Mouse (Mus musculus) ES-E14 (cell line): ENCODE measurements around the gene Dlgap4. TPM values are rescaled to one million over a fixed set of nuclear protein-coding genes. Genes with fewer than 3 reads are reported as not detected.

ENCODE experiments used
- DNase-seq: peaks from one replicate; pipeline ENCODE4 v3.0.0-alpha.2; 2013; ENCODE audit warnings: low read depth, low spot score
- H3K27ac ChIP-seq: 2 replicates; pipeline ENCODE4 v1.5.1; 2012; ENCODE audit warnings: low read depth, mild to moderate bottlenecking, low read length, moderate library complexity, mixed read lengths; ENCODE audit not compliant: poor library complexity, insufficient read depth, severe bottlenecking
- H3K36me3 ChIP-seq: 2 replicates; pipeline ENCODE4 v1.6.1; 2012; ENCODE audit warnings: mild to moderate bottlenecking, low read length, moderate library complexity, mixed read lengths; ENCODE audit not compliant: control insufficient read depth, poor library complexity, insufficient read depth, severe bottlenecking
- H3K4me1 ChIP-seq, 2 experiments: fragments of 150-350 bp in 1 of 2; sonication (generic) in 1 of 2; 2 replicates each; pipeline ENCODE4 v1.6.1; 2012; ENCODE audit warnings: low read length in 2 of 2, mild to moderate bottlenecking in 1 of 2, mixed read lengths in 1 of 2; ENCODE audit not compliant: control insufficient read depth in 2 of 2, insufficient read depth in 2 of 2, poor library complexity in 1 of 2
- H3K4me3 ChIP-seq, 2 experiments: fragments of 150-350 bp in 1 of 2; sonication (generic) in 1 of 2; 2 replicates each; pipeline ENCODE4 v1.5.1; 2012; ENCODE audit warnings: low read length in 2 of 2, low read depth in 1 of 2, mild to moderate bottlenecking in 1 of 2, mixed read lengths in 1 of 2; ENCODE audit not compliant: insufficient read depth in 1 of 2, poor library complexity in 1 of 2, severe bottlenecking in 1 of 2
- H3K9ac ChIP-seq: 2 replicates; pipeline ENCODE4 v1.6.1; 2012; ENCODE audit warnings: low read depth, mild to moderate bottlenecking, low read length, mixed read lengths; ENCODE audit not compliant: poor library complexity, insufficient read depth, severe bottlenecking
- H3K9me3 ChIP-seq: fragments of 150-350 bp; sonication (generic); 2 replicates; pipeline ENCODE4 v1.6.1; 2012; ENCODE audit warnings: low read depth, mild to moderate bottlenecking, low read length; ENCODE audit not compliant: control insufficient read depth, insufficient read depth
- CHD2 ChIP-seq: IDR thresholded peaks from 2 replicates; pipeline ENCODE4 v1.6.1; 2014; ENCODE audit warnings: mild to moderate bottlenecking, low read depth, low read length, inconsistent platforms
- HCFC1 ChIP-seq: IDR thresholded peaks from 2 replicates; pipeline ENCODE4 v1.6.1; 2012; ENCODE audit warnings: low read length, inconsistent platforms, borderline replicate concordance; ENCODE audit not compliant: insufficient read depth
- MAFK ChIP-seq: IDR thresholded peaks from 2 replicates; pipeline ENCODE4 v1.6.1; 2014; ENCODE audit warnings: mild to moderate bottlenecking, low read depth, low read length, inconsistent platforms; ENCODE audit not compliant: insufficient read depth
- ZC3H11A ChIP-seq: IDR thresholded peaks from 2 replicates; pipeline ENCODE4 v1.6.1; 2012; ENCODE audit warnings: low read depth, mild to moderate bottlenecking, inconsistent platforms, low read length, borderline replicate concordance
- ZNF384 ChIP-seq: IDR thresholded peaks from 2 replicates; pipeline ENCODE4 v1.6.1; 2012; ENCODE audit warnings: low read depth, low read length, inconsistent platforms
- in situ Hi-C, 2 experiments: fragments of 600-800 bp; cut with MboI; formaldehyde crosslinking; loops; one replicate each; pipeline ENCODE4 v1.15.1; 2025; ENCODE audit warnings: low sequenced_read_pairs in 2 of 2, inconsistent platforms in 1 of 2; ENCODE audit not compliant: unreplicated experiment in 2 of 2
- total RNA-seq: library from RNA; depleted of rRNA; stranded (reverse); fragments of 300-350 nt; gene quantifications from 2 replicates; pipeline ENCODE4 v1.2.3, GENCODE M21; 2012

The Dlgap4 gene
- total RNA-seq, 1 experiment, result 28.8 TPM

- Histone ChIP-seq H3K36me3 (no peaks in the 10 kb centered on the region), H3K4me3 (no peak overlapping the region), H3K9ac (no peak overlapping the region), H3K27ac (no peak overlapping the region), H3K9me3 (no peaks in the 10 kb centered on the region), H3K4me1 (peaks cover 0 to 2% of the 10 kb centered on the region in 2 experiments; a peak in 1 of 4 replicates)
- in situ Hi-C loops, result no loop called here
- TF ChIP-seq CHD2 (no peak), ZC3H11A (peak; percentile 30; the same call in 1 of the 2 replicates), ZNF384 (no peak), MAFK (no peak)
- DNase-seq, result peak; percentile 13
Measured at GRCm38 (mm10) chr2:156584154-156584796, 29.2 kb upstream of the Dlgap4 start.

DNA sequence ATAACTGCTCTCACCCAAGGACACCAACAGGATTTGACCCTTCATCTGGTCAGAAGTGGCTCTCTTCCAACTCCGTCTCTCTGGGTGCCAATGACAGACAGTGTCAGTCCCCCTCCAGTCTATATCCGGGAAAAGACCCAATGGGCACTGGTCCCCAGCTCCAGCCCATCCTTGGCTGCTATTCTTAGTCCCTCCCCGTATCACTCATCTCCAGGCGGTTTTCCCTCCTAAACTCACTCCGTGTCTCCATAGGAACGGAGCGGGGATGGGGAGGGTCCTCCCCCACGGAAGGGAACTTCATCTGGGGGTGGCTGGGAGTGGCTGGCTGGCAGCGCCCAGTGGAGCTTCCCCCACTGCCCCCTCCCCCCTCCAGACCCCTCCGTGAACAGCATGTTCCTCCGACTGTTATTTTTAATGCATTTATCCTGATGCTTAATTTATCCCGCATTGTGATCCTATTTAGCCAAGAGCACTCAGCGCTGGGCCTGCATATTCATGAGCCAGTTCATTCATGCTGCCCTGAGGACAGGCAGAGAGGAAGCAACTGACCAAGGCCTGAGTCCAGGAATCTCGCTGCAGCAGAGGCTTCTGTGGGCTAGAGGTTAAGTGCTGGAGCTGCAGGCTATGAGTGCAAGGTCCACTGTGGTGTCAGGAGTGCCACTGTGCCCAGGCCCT lies 28.6 kb upstream of the Dlgap4 start:
- no peak for DNase-seq
- Histone ChIP-seq H3K4me1 (peaks cover 0 to 2% of the 10 kb centered on the region in 2 experiments; a peak in 1 of 4 replicates), H3K4me3 (no peak overlapping the region), H3K27ac (no peak overlapping the region), H3K9ac (no peak overlapping the region), H3K9me3 (no peaks in the 10 kb centered on the region), H3K36me3 (no peaks in the 10 kb centered on the region)
- TF ChIP-seq MAFK (no peak), HCFC1 (no peak), ZC3H11A (no peak), CHD2 (no peak), ZNF384 (no peak)
- in situ Hi-C loops, result no loop called here

DNA sequence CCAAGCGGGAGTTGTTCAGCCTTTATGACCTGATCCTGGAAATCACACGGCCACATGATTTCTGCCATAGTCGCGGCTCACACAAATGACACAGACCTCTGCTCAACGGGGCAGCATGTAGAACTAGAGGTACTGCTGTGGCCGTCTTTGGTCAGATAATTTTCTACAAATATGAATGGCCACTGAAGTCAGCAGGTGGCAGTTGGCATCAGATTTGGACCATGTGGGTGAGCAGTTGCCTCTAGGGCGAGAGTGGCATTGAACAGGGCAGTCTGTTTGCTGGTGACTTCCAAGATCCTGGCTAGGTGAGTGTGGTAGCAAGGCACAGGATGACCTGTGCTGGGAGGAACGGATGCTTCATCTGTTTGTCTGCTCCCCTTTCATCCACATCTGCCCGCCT lies 24.0 kb upstream of the Dlgap4 start:
- H3K9me3 ChIP-seq, result no peaks in the 10 kb centered on the region
- H3K4me1 ChIP-seq, result peaks cover 0 to 2% of the 10 kb centered on the region in 2 experiments; a peak in 1 of 4 replicates
- H3K9ac ChIP-seq, result no peak overlapping the region
- H3K36me3 ChIP-seq, result no peaks in the 10 kb centered on the region
- in situ Hi-C loops, result no loop called here
- no peak overlapping the region for H3K4me3 ChIP-seq
- DNase-seq, result no peak
- no peak overlapping the region for H3K27ac ChIP-seq
- TF ChIP-seq ZNF384, result no peak
- no peak for TF ChIP-seq MAFK
- TF ChIP-seq CHD2, result no peak
- no peak for TF ChIP-seq HCFC1
- TF ChIP-seq ZC3H11A, result no peak

DNA sequence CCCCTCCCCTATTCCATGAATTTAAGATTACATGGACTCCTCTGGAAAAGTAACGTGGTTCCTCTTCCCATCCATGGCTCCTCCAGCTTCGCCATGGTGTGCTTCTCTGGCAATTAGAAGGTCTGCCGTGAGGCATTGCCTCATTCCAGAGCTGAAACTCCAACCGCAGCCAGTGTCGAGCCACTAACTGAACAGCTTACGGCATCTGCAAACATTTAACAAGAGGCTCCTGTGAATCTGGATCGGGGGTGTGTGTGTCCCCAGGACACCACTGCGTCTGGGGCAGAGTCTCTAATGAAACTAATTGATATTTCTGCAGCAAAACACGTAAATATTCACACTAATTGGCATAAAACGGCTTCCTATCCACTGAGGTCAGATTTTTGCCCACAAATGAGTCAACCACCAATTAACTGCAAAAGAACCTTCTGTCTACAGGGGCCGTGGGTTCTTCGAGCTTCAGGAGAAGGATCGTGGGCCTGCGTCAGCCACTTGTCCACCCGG lies 18.5 kb upstream of the Dlgap4 start:
- Histone ChIP-seq H3K36me3 (no peaks in the 10 kb centered on the region), H3K4me3 (no peak overlapping the region), H3K9ac (no peak overlapping the region), H3K4me1 (no peaks in the 10 kb centered on the region), H3K27ac (no peak overlapping the region), H3K9me3 (no peaks in the 10 kb centered on the region)
- DNase-seq, result no peak
- in situ Hi-C loops, result no loop called here
- no peak for TF ChIP-seq CHD2
- TF ChIP-seq HCFC1, result no peak
- TF ChIP-seq ZC3H11A, result no peak
- TF ChIP-seq ZNF384, result no peak
- no peak for TF ChIP-seq MAFK
